Mouse (Mus musculus): ENCODE measurements around the gene Ndst2. TPM values are rescaled to one million over a fixed set of nuclear protein-coding genes. Genes with fewer than 3 reads are reported as not detected.

Ndst2 gene
- total and polyA plus RNA-seq, 3 experiments: 37.1 to 54.0 (median 39.5) TPM

Other genes starting within 250 kb of the Ndst2 start
- 0.42 and 0.62 TPM in 2 replicates for gene Mss51, start 237.7 kb downstream of the Ndst2 start, total RNA-seq (2012; rRNA removed)
- 1 to 10 TPM in 1 of 2 experiments, not detected in 1; 1.1 TPM for gene Mss51, start 237.7 kb downstream of the Ndst2 start, polyA plus RNA-seq (2012; ENCODE audit: insufficient read depth in 1 of 2, insufficient read length in 2 of 2, low read depth in 1 of 2, low replicate concordance in 2 of 2, missing spikeins in 1 of 2)
- 20.1 and 20.4 TPM in 2 replicates for gene Ppp3cb, start 188.0 kb downstream of the Ndst2 start, total RNA-seq (2012; rRNA removed)
- 10 to 100 TPM; 32.6 to 62.9 TPM for gene Ppp3cb, start 188.0 kb downstream of the Ndst2 start, polyA plus RNA-seq (2012; ENCODE audit: insufficient read depth in 1 of 2, insufficient read length in 2 of 2, low read depth in 1 of 2, low replicate concordance in 2 of 2, missing spikeins in 1 of 2)
- 1.2 and 1.5 TPM in 2 replicates for gene Usp54, start 93.5 kb downstream of the Ndst2 start, total RNA-seq (2012; rRNA removed)
- 1 to 10 TPM in 1 of 2 experiments, not detected in 1; 2.6 TPM for gene Usp54, start 93.5 kb downstream of the Ndst2 start, polyA plus RNA-seq (2012; ENCODE audit: insufficient read depth in 1 of 2, insufficient read length in 2 of 2, low read depth in 1 of 2, low replicate concordance in 2 of 2, missing spikeins in 1 of 2)
- gene Myoz1, start 78.0 kb downstream of the Ndst2 start, total RNA-seq (2012; rRNA removed): 0.15 TPM in 1 of 2 replicates, not detected in the other
- gene Myoz1, start 78.0 kb downstream of the Ndst2 start, polyA plus RNA-seq (2012; ENCODE audit: insufficient read depth in 1 of 2, insufficient read length in 2 of 2, low read depth in 1 of 2, low replicate concordance in 2 of 2, missing spikeins in 1 of 2): under 1 TPM in 1 of 2 experiments, not detected in 1; 0.15 TPM
- 0.04 TPM in 1 of 2 replicates, not detected in the other for gene Synpo2l, start 66.2 kb downstream of the Ndst2 start, total RNA-seq (2012; rRNA removed)
- gene Synpo2l, start 66.2 kb downstream of the Ndst2 start, polyA plus RNA-seq (2012; ENCODE audit: insufficient read depth in 1 of 2, insufficient read length in 2 of 2, low read depth in 1 of 2, low replicate concordance in 2 of 2, missing spikeins in 1 of 2): under 1 TPM in 1 of 2 experiments, not detected in 1; 0.06 TPM
- 68.5 and 83.9 TPM in 2 replicates for gene Sec24c, start 60.3 kb downstream of the Ndst2 start, total RNA-seq (2012; rRNA removed)
- gene Sec24c, start 60.3 kb downstream of the Ndst2 start, polyA plus RNA-seq (2012; ENCODE audit: insufficient read depth in 1 of 2, insufficient read length in 2 of 2, low read depth in 1 of 2, low replicate concordance in 2 of 2, missing spikeins in 1 of 2): 100 to 1,000 TPM; 121 to 263 TPM
- gene Fut11, start 39.6 kb downstream of the Ndst2 start, total RNA-seq (2012; rRNA removed): 0.49 and 0.69 TPM in 2 replicates
- 1 to 10 TPM in 1 of 2 experiments, not detected in 1; 1.8 TPM for gene Fut11, start 39.6 kb downstream of the Ndst2 start, polyA plus RNA-seq (2012; ENCODE audit: insufficient read depth in 1 of 2, insufficient read length in 2 of 2, low read depth in 1 of 2, low replicate concordance in 2 of 2, missing spikeins in 1 of 2)
- gene Chchd1, start 31.6 kb downstream of the Ndst2 start, total RNA-seq (2012; rRNA removed): 154 and 164 TPM in 2 replicates
- gene Chchd1, start 31.6 kb downstream of the Ndst2 start, polyA plus RNA-seq (2012; ENCODE audit: insufficient read depth in 1 of 2, insufficient read length in 2 of 2, low read depth in 1 of 2, low replicate concordance in 2 of 2, missing spikeins in 1 of 2): 100 to 1,000 TPM in 1 of 2 experiments, not detected in 1; 136 TPM
- gene Zswim8, start 27.0 kb downstream of the Ndst2 start, total RNA-seq (2012; rRNA removed): 14.2 and 16.5 TPM in 2 replicates
- gene Zswim8, start 27.0 kb downstream of the Ndst2 start, polyA plus RNA-seq (2012; ENCODE audit: insufficient read depth in 1 of 2, insufficient read length in 2 of 2, low read depth in 1 of 2, low replicate concordance in 2 of 2, missing spikeins in 1 of 2): 10 to 100 TPM in 1 of 2 experiments, not detected in 1; 35.5 TPM
- 14.1 and 15.6 TPM in 2 replicates for gene Camk2g, start 59.5 kb upstream of the Ndst2 start, total RNA-seq (2012; rRNA removed)
- 10 to 100 TPM in 1 of 2 experiments, not detected in 1; 27.1 TPM for gene Camk2g, start 59.5 kb upstream of the Ndst2 start, polyA plus RNA-seq (2012; ENCODE audit: insufficient read depth in 1 of 2, insufficient read length in 2 of 2, low read depth in 1 of 2, low replicate concordance in 2 of 2, missing spikeins in 1 of 2)
- gene Plau, start 102.1 kb upstream of the Ndst2 start, total RNA-seq (2012; rRNA removed): not detected in 2 replicates
- gene Plau, start 102.1 kb upstream of the Ndst2 start, polyA plus RNA-seq (2012; ENCODE audit: insufficient read depth in 1 of 2, insufficient read length in 2 of 2, low read depth in 1 of 2, low replicate concordance in 2 of 2, missing spikeins in 1 of 2): under 1 TPM in 1 of 2 experiments, not detected in 1; 0.04 TPM
- 11.7 and 14.7 TPM in 2 replicates for gene Vcl, start 194.8 kb upstream of the Ndst2 start, total RNA-seq (2012; rRNA removed)
- 10 to 100 TPM in 1 of 2 experiments, not detected in 1; 30.3 TPM for gene Vcl, start 194.8 kb upstream of the Ndst2 start, polyA plus RNA-seq (2012; ENCODE audit: insufficient read depth in 1 of 2, insufficient read length in 2 of 2, low read depth in 1 of 2, low replicate concordance in 2 of 2, missing spikeins in 1 of 2)